Mouse (Mus musculus) limb, embryonic 14.5 days (tissue): Measurements from ENCODE around the gene Gm20538. TPM values are rescaled to one million over a fixed set of nuclear protein-coding genes. Genes with fewer than 3 reads are reported as not detected.

Experiments
- ATAC-seq: fragments of 200-750 bp; cut with Nextera tagmentation; 2 replicates; pipeline ENCODE4 v1.8.0; 2017; ENCODE audit warnings: low read depth, moderate number of reproducible peaks, moderate TSS enrichment; ENCODE audit not compliant: low FRiP score
- DNase-seq: peaks from one replicate; pipeline ENCODE4 v3.0.0-alpha.2; 2015; ENCODE audit warnings: low spot score
- H3K27ac ChIP-seq: fragments of 300-500 bp; sonication (generic); replicated peaks from 2 replicates; pipeline ENCODE4 v1.5.1; 2014; ENCODE audit warnings: low read depth, mild to moderate bottlenecking, low read length, moderate library complexity, mixed read lengths
- H3K27me3 ChIP-seq: fragments of 300-500 bp; sonication (generic); 2 replicates; pipeline ENCODE4 v1.6.1; 2014; ENCODE audit warnings: low read length, mixed read lengths; ENCODE audit not compliant: control insufficient read depth, insufficient read depth
- H3K36me3 ChIP-seq: fragments of 300-500 bp; sonication (generic); 2 replicates; pipeline ENCODE4 v1.6.1; 2014; ENCODE audit warnings: mild to moderate bottlenecking, low read length, moderate library complexity, mixed read lengths; ENCODE audit not compliant: control insufficient read depth, insufficient read depth
- H3K4me1 ChIP-seq: fragments of 300-500 bp; sonication (generic); 2 replicates; pipeline ENCODE4 v1.6.1; 2014; ENCODE audit warnings: antibody characterized with exemption, low read length, mixed read lengths; ENCODE audit not compliant: control insufficient read depth, insufficient read depth
- H3K4me2 ChIP-seq: fragments of 300-500 bp; sonication (generic); replicated peaks from 2 replicates; pipeline ENCODE4 v1.6.1; 2014; ENCODE audit warnings: low read depth, mild to moderate bottlenecking, low read length, moderate library complexity; ENCODE audit not compliant: severe bottlenecking
- H3K4me3 ChIP-seq: fragments of 300-500 bp; sonication (generic); replicated peaks from 2 replicates; pipeline ENCODE4 v1.5.1; 2014; ENCODE audit warnings: low read length
- H3K9ac ChIP-seq: fragments of 300-500 bp; sonication (generic); 2 replicates; pipeline ENCODE4 v1.6.1; 2014; ENCODE audit warnings: mild to moderate bottlenecking, low read depth, low read length, moderate library complexity; ENCODE audit not compliant: severe bottlenecking
- H3K9me3 ChIP-seq: fragments of 300-500 bp; sonication (generic); 2 replicates; pipeline ENCODE4 v1.6.1; 2016; ENCODE audit warnings: low read length; ENCODE audit not compliant: control insufficient read depth
- POLR2A ChIP-seq: fragments of 200-500 bp; IDR thresholded peaks from 2 replicates; pipeline ENCODE4 v1.8.0; 2012; ENCODE audit warnings: inconsistent platforms, mild to moderate bottlenecking, moderate library complexity, borderline replicate concordance; ENCODE audit not compliant: insufficient read depth, insufficient read length; ENCODE audit errors: extremely low read depth
- WGBS: fragments of 180-500 bp; shearing (Covaris S2); extraction: QIAGEN DNeasy Blood & Tissue Kit; methylation state at CpG from one replicate; pipeline ENCODE4 v1.1.7; 2014; 5-methylcytosine and 5-hydroxymethylcytosine counted together
- polyA plus RNA-seq, 2 experiments: library from polyadenylated mRNA; depleted of rRNA in 1 of 2; stranded (reverse) in 1 of 2; unstranded in 1 of 2; fragments of >200 nt; fragmentation: Nextera tagmentation in 1 of 2; extraction: Ambion mirVana in 1 of 2; gene quantifications; 2 replicates each; pipeline versions ENCODE4 v1.2.1 to v1.2.3; 2012 to 2014

The Gm20538 gene
- polyA plus RNA-seq, 2 experiments = not detected

DNA sequence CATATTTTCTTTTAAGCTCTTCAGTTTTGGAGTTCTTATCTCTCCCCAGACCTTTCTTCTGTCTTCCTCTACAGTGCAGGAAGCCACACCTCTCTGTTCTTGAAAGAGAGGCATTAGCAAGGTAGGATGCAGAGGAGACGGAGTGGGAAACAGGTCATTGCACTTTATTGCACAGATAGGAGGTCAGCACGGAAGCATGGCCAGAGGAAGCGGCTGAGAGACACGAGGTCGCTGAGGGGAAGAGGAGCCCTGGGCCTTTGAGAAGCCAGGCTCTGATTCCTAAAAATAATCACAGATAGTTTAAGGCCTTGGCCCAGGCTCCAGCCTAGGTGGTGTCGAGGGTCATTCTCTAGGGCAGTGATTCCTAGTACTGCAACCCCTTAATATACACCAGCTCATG, 36.9 kb downstream of the Gm20538 start:
- Histone ChIP-seq H3K27ac (no peak overlapping the region), H3K4me3 (no peak overlapping the region), H3K4me1 (peaks cover 5% of the 10 kb centered on the region; the same call in 1 of the 2 replicates), H3K4me2 (no peak overlapping the region), H3K27me3 (peaks cover 52% of the 10 kb centered on the region), H3K36me3 (no peaks in the 10 kb centered on the region), H3K9ac (no peak overlapping the region), H3K9me3 (no peaks in the 10 kb centered on the region)
- WGBS = 47% methylated on average over 6 of the region's 6 CpGs
- no peak for TF ChIP-seq POLR2A
- no peak for ATAC-seq
- no peak for DNase-seq

GRCm38 (mm10) chr19:44514521-44515451, 37.8 kb downstream of the Gm20538 start:
- no peak for TF ChIP-seq POLR2A
- peaks cover 62% of the 10 kb centered on the region for H3K27me3 ChIP-seq
- DNase-seq = no peak
- H3K9ac ChIP-seq = no peak overlapping the region
- no peak overlapping the region; the same call in 1 of the 2 replicates for H3K4me2 ChIP-seq
- no peak for ATAC-seq
- WGBS = 14% methylated on average over 14 of the region's 14 CpGs
- peaks cover 5% of the 10 kb centered on the region; the same call in 1 of the 2 replicates for H3K4me1 ChIP-seq
- H3K9me3 ChIP-seq = no peaks in the 10 kb centered on the region
- H3K4me3 ChIP-seq = no peak overlapping the region
- H3K36me3 ChIP-seq = no peaks in the 10 kb centered on the region
- no peak overlapping the region for H3K27ac ChIP-seq

DNA sequence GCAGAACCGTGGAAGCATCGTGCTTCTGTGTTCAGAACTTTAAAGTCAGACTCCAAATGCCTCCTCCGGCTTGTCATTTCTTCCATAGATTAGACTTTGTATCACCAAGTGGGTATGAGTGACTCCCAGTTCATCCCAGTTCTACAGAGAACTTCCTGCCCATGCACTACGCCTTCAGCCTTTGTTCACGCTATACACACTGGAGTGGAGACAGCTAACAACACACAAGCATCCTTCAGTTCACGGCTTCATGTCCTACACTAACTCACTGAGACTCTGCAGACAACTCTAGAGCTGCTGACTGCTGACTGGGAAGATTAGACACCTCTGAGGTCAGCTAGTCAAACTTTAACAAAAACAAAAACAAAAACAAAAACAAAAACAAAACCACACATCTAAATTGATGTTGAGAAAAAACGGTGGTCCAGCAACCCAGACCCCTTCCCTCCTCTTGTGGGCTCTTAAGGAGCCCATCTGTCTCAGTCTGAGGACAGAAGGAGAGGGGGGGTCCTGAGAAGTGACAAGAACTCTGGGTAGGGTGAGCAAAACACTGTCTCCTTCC, 38.6 kb downstream of the Gm20538 start:
- no peak for ATAC-seq
- 28% methylated on average over 7 of the region's 7 CpGs for WGBS
- no peak for TF ChIP-seq POLR2A

DNA sequence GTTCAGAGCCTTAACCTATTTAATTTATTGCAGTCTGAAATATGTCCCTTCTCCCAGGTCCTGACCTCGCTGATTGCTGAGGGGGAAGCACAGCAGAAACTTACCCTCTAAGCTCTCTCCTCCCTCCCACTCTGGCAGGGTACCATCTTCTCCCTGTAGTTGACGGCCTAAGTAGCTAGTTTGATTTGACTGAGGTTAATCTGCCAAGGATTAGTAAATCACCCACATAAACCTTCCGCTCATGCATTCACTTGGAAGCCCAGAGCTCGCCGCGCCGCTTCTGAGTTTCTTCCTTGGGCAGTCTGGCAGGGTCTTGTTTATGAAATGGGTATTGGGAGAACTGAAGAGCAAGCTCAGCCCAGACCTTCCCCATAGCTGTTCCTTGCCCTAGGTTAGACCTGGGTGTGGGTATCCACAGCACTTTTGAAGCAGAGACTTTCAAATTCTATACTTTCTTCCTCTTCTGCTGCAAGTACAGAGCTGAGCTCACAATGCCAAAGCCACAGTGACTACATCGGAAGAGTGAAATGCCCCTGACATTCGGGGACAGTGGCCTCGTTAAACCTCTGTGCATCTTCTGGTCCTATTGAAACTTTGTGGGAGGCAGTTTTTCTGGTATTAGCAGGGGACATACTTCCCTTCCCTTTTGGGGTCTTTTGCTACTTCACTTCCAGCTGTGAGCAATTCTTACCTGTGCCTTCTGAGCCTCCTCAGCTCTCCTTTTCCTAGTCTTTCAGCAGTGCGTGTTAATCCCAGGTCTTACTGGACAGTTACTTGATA, 39.4 kb downstream of the Gm20538 start:
- Histone ChIP-seq H3K4me2 (no peak overlapping the region), H3K27ac (no peak overlapping the region), H3K4me3 (no peak overlapping the region), H3K4me1 (peaks cover 5% of the 10 kb centered on the region; the same call in 1 of the 2 replicates), H3K36me3 (no peaks in the 10 kb centered on the region), H3K9me3 (no peaks in the 10 kb centered on the region), H3K27me3 (peaks cover 74% of the 10 kb centered on the region), H3K9ac (no peak overlapping the region)
- ATAC-seq (no peak), DNase-seq (no peak)
- no peak for TF ChIP-seq POLR2A
- 15% methylated on average over 11 of the region's 11 CpGs for WGBS

More for the DNA sequence above, 38.6 kb downstream of the Gm20538 start:
- H3K9ac ChIP-seq = no peak overlapping the region
- H3K4me1 ChIP-seq = peaks cover 5% of the 10 kb centered on the region; the same call in 1 of the 2 replicates
- no peaks in the 10 kb centered on the region for H3K9me3 ChIP-seq
- no peak overlapping the region for H3K27ac ChIP-seq
- no peak overlapping the region for H3K4me3 ChIP-seq
- H3K27me3 ChIP-seq = peaks cover 67% of the 10 kb centered on the region
- no peak for DNase-seq
- no peak overlapping the region for H3K4me2 ChIP-seq
- H3K36me3 ChIP-seq = no peaks in the 10 kb centered on the region

- no peak for DNase-seq
- no peak overlapping the region for H3K9ac ChIP-seq
- no peak for ATAC-seq
- H3K27me3 ChIP-seq = peaks cover 80% of the 10 kb centered on the region
- H3K4me2 ChIP-seq = no peak overlapping the region
- 16% methylated on average over 5 of the region's 5 CpGs for WGBS
- H3K36me3 ChIP-seq = no peaks in the 10 kb centered on the region
- no peaks in the 10 kb centered on the region for H3K9me3 ChIP-seq
- peaks cover 5% of the 10 kb centered on the region; the same call in 1 of the 2 replicates for H3K4me1 ChIP-seq
- TF ChIP-seq POLR2A = no peak
- no peak overlapping the region for H3K4me3 ChIP-seq
- H3K27ac ChIP-seq = no peak overlapping the region
These were observed 40.0 kb downstream of the Gm20538 start for GRCm38 (mm10) chr19:44512601-44513000.
